Mouse (Mus musculus): Measurements from ENCODE around the gene Prkar2b. TPM values are rescaled to one million over a fixed set of nuclear protein-coding genes. Genes with fewer than 3 reads are reported as not detected.

Gene Prkar2b
- total RNA-seq (2017) = 68.3 and 87.5 TPM in 2 replicates

DNA sequence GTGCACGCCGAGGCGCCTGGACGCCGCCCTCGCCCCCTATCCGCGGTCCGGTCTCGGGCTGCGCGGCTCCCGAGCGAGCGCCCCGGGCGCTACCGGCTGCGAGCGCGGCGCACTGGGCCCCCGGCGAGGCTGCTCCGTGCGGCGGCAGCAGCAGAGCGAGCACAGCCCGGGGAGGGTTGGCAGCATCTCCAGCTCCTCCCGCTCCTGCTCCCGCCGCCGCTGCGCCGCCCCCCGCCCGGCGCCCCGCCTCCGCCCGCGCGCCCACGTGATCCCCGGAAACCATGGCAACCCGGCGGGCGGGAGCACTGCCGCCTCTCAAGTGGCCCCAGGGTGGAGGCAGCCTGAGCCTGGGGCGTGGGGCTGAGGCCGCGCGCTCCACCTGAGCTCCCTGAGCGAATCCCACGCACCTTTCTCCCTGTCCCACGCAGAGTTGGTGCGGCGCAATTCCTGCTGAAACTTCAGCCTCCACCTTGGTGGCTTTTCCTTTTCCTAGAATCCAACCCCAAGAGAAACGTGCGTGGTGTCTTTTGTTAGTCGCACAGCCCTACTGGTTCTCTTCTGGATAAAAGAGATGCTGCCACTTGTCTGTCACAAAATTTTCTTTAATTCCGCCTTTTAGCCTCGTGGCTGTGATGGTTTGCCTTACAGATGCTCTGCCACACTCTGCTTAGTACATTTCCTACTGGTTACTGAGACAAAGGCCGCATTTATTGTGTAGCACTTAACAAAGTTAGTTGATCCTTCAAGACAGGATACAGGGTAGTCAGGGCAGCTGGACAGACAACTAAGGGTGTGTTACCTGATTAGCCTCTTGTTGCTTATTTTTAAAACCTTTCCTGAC, at the start of gene Prkar2b:
Gene Prkar2b (minus strand): TSS at position 207 of the 841 bp plus-strand sequence.
- peak; percentile 78 to 84 for ATAC-seq (replicated peaks in 1 of 2; ENCODE audit: insufficient read depth in 1 of 2, low FRiP score in 2 of 2, low TSS enrichment in 1 of 2, low read depth in 1 of 2, poor library complexity in 2 of 2, severe bottlenecking in 2 of 2)

- ATAC-seq (replicated peaks in 1 of 2; ENCODE audit: insufficient read depth in 1 of 2, low FRiP score in 2 of 2, low TSS enrichment in 1 of 2, low read depth in 1 of 2, poor library complexity in 2 of 2, severe bottlenecking in 2 of 2) = no peak
Observed at GRCm38 (mm10) chr12:32109201-32109600, 48.1 kb upstream of the Prkar2b start.

- ATAC-seq (replicated peaks in 1 of 2; ENCODE audit: insufficient read depth in 1 of 2, low FRiP score in 2 of 2, low TSS enrichment in 1 of 2, low read depth in 1 of 2, poor library complexity in 2 of 2, severe bottlenecking in 2 of 2) = no peak
Observed at GRCm38 (mm10) chr12:32104955-32105521, 43.9 kb upstream of the Prkar2b start.

DNA sequence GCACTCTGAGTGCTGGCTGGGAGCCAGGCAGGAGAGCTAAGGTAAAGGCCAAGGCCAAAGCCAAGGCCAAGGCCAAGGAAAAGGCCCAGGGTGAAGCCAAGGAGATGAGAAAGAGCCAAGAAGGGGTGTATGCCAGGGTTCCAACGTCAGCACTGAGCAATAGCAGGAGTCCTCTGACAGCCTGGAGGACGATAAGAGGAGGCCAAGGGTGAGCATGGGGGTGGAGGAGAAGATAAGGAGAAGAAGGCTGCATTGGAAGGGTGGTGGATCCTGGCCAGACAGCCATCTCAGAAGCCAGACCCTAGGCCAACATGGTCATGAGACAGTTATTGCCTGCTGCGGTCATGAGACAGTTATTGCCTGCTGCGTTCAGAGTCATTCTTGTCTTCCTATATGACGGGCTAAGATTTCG, 43.4 kb upstream of the Prkar2b start:
- ATAC-seq (replicated peaks in 1 of 2; ENCODE audit: insufficient read depth in 1 of 2, low FRiP score in 2 of 2, low TSS enrichment in 1 of 2, low read depth in 1 of 2, poor library complexity in 2 of 2, severe bottlenecking in 2 of 2) = peak; percentile 63 to 69; a peak in 3 of 4 replicates

- no peak for ATAC-seq (replicated peaks in 1 of 2; ENCODE audit: insufficient read depth in 1 of 2, low FRiP score in 2 of 2, low TSS enrichment in 1 of 2, low read depth in 1 of 2, poor library complexity in 2 of 2, severe bottlenecking in 2 of 2)
Observed at GRCm38 (mm10) chr12:32101306-32101705, 40.2 kb upstream of the Prkar2b start.

GRCm38 (mm10) chr12:32099686-32100206, 38.6 kb upstream of the Prkar2b start:
- ATAC-seq (replicated peaks in 1 of 2; ENCODE audit: insufficient read depth in 1 of 2, low FRiP score in 2 of 2, low TSS enrichment in 1 of 2, low read depth in 1 of 2, poor library complexity in 2 of 2, severe bottlenecking in 2 of 2) = no peak

- ATAC-seq (replicated peaks in 1 of 2; ENCODE audit: insufficient read depth in 1 of 2, low FRiP score in 2 of 2, low TSS enrichment in 1 of 2, low read depth in 1 of 2, poor library complexity in 2 of 2, severe bottlenecking in 2 of 2) = no peak
Observed at GRCm38 (mm10) chr12:32098596-32098995, 37.5 kb upstream of the Prkar2b start.

- ATAC-seq (replicated peaks in 1 of 2; ENCODE audit: insufficient read depth in 1 of 2, low FRiP score in 2 of 2, low TSS enrichment in 1 of 2, low read depth in 1 of 2, poor library complexity in 2 of 2, severe bottlenecking in 2 of 2) = peak; percentile 20 to 58; a peak in 3 of 4 replicates
Observed at GRCm38 (mm10) chr12:32097107-32097506, 36.0 kb upstream of the Prkar2b start.

- peak; percentile 56 to 59; a peak in 2 of 4 replicates for ATAC-seq (replicated peaks in 1 of 2; ENCODE audit: insufficient read depth in 1 of 2, low FRiP score in 2 of 2, low TSS enrichment in 1 of 2, low read depth in 1 of 2, poor library complexity in 2 of 2, severe bottlenecking in 2 of 2)
Observed at GRCm38 (mm10) chr12:32095164-32095563, 34.1 kb upstream of the Prkar2b start.

GRCm38 (mm10) chr12:32092452-32092851, 31.4 kb upstream of the Prkar2b start:
- ATAC-seq (replicated peaks in 1 of 2; ENCODE audit: insufficient read depth in 1 of 2, low FRiP score in 2 of 2, low TSS enrichment in 1 of 2, low read depth in 1 of 2, poor library complexity in 2 of 2, severe bottlenecking in 2 of 2) = no peak

GRCm38 (mm10) chr12:32088566-32088965, 27.5 kb upstream of the Prkar2b start:
- no peak for ATAC-seq (replicated peaks in 1 of 2; ENCODE audit: insufficient read depth in 1 of 2, low FRiP score in 2 of 2, low TSS enrichment in 1 of 2, low read depth in 1 of 2, poor library complexity in 2 of 2, severe bottlenecking in 2 of 2)

- ATAC-seq (replicated peaks in 1 of 2; ENCODE audit: insufficient read depth in 1 of 2, low FRiP score in 2 of 2, low TSS enrichment in 1 of 2, low read depth in 1 of 2, poor library complexity in 2 of 2, severe bottlenecking in 2 of 2) = peak; percentile 95 to 96
Observed at GRCm38 (mm10) chr12:32087339-32087738, 26.2 kb upstream of the Prkar2b start.

DNA sequence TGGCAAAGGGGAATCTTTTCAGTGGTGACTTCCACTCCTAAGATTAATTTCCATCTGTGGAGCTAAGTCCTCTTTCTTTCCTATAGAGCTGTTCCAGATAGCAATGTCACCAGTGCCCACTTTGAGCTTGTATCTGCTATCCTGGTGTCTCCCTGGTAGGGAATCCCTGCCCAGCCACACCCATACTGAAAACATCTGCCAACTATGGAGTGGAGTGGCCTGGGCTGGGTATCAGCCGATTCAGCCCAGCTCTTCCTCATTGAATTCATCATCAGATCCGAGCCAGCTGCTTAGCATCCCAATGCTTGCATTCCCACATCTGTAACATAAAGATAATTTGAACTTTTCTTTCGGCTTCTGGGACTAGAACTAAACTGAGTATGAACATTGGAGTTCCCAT, 25.8 kb upstream of the Prkar2b start:
- peak in 1 of 2 experiments; percentile 18; a peak in 1 of 4 replicates for ATAC-seq (replicated peaks in 1 of 2; ENCODE audit: insufficient read depth in 1 of 2, low FRiP score in 2 of 2, low TSS enrichment in 1 of 2, low read depth in 1 of 2, poor library complexity in 2 of 2, severe bottlenecking in 2 of 2)

DNA sequence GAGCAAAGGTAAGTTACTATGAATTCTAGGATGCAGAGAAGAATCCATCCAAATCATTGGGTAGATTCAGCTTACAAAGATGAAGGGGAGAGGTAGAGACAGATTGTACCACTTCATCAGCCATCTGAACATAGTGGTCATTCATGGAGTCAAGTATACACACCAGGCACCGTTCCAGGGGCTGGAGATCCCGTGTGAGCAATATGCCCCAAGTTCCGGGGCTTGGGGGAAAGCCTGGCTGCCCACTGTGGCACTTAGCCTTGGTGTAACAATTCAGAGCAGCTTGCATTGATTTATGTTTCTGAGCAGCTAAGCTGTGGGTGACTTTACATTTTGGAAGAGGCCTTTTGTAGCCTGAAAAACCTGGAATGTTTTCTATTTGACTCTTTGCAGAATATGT, 24.8 kb upstream of the Prkar2b start:
- ATAC-seq (replicated peaks in 1 of 2; ENCODE audit: insufficient read depth in 1 of 2, low FRiP score in 2 of 2, low TSS enrichment in 1 of 2, low read depth in 1 of 2, poor library complexity in 2 of 2, severe bottlenecking in 2 of 2) = no peak

GRCm38 (mm10) chr12:32085189-32085588, 24.1 kb upstream of the Prkar2b start:
- no peak for ATAC-seq (replicated peaks in 1 of 2; ENCODE audit: insufficient read depth in 1 of 2, low FRiP score in 2 of 2, low TSS enrichment in 1 of 2, low read depth in 1 of 2, poor library complexity in 2 of 2, severe bottlenecking in 2 of 2)

DNA sequence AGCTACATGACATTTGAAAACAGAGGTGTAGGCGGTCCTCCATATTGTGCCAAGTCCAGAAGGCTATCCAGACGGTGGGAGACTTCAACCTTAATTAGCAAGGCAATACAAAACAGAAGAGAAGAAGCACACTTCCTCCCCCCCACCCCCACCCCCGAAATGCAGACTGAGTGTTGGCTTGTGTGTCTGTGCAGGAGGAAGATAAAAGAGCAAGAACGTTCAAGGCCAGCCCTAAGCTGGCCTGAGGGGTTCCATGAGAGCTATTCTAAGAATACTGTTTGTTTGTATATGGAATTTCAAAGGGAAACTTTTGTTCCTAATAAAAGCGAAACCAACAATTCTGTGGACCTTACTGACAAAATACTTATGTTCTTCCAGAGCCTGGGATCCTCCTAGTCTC, 23.5 kb upstream of the Prkar2b start:
- ATAC-seq (replicated peaks in 1 of 2; ENCODE audit: insufficient read depth in 1 of 2, low FRiP score in 2 of 2, low TSS enrichment in 1 of 2, low read depth in 1 of 2, poor library complexity in 2 of 2, severe bottlenecking in 2 of 2) = no peak

GRCm38 (mm10) chr12:32080692-32081091, 19.6 kb upstream of the Prkar2b start:
- ATAC-seq (replicated peaks in 1 of 2; ENCODE audit: insufficient read depth in 1 of 2, low FRiP score in 2 of 2, low TSS enrichment in 1 of 2, low read depth in 1 of 2, poor library complexity in 2 of 2, severe bottlenecking in 2 of 2) = no peak

DNA sequence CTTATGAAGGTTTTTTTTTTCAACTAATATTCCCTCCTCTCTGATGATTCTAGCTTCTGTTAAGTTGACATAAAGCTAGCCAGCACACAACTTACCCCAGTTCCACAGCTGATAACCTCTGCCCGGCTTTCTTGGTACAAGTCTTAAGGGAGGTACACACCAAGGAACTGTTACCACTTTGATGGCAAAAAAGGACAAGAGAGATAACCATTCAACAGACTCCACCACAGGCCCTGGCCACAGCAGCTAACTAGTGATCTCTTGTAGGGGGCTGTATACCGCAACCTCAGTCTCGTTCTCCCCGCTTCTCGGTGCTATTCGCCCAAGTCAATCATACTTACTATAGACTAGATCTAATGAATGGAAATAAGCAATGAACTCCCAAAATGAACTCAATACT, 16.3 kb upstream of the Prkar2b start:
- no peak for ATAC-seq (replicated peaks in 1 of 2; ENCODE audit: insufficient read depth in 1 of 2, low FRiP score in 2 of 2, low TSS enrichment in 1 of 2, low read depth in 1 of 2, poor library complexity in 2 of 2, severe bottlenecking in 2 of 2)

Data from hematopoietic stem cell, adult 5-6 weeks (primary cell).